Mouse (Mus musculus): ENCODE measurements around the gene Pik3c2g.

DNA sequence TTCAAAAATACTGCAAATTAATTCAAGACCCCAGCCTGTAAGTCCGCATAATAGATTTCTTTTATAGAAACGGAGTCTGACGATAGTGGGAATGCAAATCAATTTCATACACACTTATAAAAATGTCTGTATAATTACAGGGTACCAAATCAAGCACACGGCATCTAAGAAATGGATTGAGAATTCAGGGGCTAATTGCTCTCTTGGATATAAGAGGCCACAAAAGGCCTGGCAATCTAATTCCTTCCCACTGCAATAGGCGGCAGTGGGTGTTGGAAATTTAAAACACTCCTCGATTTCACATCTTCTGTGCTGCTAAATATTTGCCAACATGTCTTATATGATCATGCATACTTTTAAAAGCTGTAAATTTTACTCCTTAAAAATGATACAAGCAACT, 402.1 kb downstream of the Pik3c2g start:
- TF ChIP-seq CTCF (IDR thresholded peaks at IDR 0.05; ENCODE audit: insufficient read depth, low read length) = no peak
- no peak for TF ChIP-seq POLR2A (IDR thresholded peaks at IDR 0.05; ENCODE audit: borderline replicate concordance, extremely low read depth, low read depth, low read length)

All from lung, adult 2 months (tissue).